Mouse (Mus musculus): ENCODE data around the gene Nudt9.

Nudt9 gene

DNA sequence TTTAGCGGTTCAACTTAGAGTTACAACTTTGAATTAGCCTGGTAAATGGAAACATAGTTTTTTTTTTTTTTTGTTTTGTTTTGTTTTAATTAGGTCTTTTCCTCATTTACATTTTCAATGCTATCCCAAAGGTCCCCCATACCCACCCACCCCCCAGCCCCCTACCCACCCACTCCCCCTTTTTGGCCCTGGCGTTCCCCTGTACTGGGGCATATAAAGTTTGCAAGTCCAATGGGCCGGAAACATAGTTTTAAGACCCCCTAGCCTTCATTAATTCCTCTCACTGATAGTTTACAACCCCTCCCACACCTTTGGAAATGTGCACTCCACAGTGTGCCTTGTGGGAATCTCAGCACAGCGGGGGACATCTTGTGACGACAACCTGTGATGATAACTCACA, 27.5 kb downstream of the Nudt9 start:
- intact Hi-C loops (cut with DNase I), result loop anchor here (5.0 kb wide), 1 partner anchor 76 kb away; no protein-coding TSS in a partner anchor

DNA sequence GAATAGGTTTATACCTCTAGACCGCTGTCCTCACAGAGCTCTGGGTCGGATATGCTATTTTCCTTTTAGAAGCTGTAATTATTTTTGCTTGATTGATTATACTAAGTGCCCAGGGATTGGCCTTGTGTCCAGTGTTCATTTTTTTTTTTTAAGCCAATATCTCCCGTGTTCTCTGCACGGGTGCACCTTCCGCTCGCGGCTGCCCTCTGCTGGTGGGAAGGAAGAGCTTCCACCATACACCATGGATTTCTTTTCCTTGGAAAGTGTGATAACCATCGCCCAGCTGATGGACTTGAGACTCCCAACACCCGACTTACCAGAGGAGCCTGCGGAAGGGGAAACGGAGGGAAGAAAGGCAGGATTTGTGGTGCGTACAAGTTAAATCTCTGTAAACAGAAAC, 28.3 kb downstream of the Nudt9 start:
- intact Hi-C loops (cut with DNase I), result loop anchor here (5.0 kb wide), 1 partner anchor 77 kb away; no protein-coding TSS in a partner anchor

DNA sequence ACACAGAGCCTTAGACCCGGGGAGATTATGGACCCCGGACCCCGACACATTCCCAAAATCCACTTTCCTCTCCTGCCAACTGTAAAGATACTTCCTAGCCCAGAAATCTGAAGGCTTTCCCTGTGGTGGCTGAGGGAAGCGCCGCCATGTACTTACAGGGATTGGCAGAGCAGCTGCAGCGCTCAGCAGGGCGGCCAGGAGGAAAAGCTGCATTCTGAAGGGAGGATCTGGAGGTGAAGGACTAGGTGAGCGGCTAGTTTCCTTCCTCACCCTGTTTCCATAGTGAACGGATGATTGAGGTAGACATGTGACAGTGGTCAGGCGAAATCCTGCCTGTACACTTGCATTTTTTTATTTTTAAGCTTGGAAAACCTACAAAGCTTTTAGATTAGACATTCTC, 30.3 kb downstream of the Nudt9 start:
- intact Hi-C loops (cut with DNase I), result no loop called here

DNA sequence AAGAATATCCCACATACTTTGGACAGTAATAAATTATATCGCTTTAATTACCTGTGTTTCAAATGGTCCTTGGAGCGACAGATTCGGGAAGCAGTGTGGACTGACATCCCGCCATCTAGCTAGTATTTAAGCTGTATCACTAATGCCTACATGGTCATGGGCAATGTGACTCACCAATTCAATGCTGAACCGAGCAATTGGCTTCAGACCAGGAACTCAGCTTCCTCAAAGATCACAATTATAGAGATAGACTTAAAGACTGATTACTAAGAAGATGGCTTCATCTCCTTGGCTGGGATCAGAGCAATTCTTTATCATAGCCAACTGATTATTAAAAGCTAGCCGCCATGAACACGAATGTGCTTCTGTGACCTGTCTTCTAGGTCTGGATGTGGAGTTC, 31.4 kb downstream of the Nudt9 start, which contains the start of gene Gm17660:
Gene Gm17660 (minus strand): TSS at position 101 of the 400 bp plus-strand sequence.
- intact Hi-C loops (cut with DNase I), result no loop called here

DNA sequence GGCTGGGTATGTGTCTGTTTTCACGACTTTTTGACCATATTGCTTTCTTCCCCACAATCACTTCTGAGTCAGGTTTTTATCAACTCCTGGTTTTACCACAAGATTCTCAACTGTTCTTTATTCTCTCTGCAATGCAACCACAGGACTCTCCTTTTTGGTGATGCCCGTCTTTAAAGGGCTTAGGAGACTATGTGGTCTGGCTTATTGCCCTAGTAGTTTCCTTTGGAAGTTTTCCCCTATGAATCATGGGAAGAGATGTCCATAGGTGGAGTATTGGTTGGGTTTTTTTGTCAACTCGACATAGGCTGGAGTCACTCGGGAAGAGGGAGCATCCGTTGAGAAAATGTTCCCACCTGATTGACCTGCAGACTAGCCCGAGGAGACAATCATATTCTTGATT, 34.6 kb downstream of the Nudt9 start:
- intact Hi-C loops (cut with DNase I), result no loop called here

DNA sequence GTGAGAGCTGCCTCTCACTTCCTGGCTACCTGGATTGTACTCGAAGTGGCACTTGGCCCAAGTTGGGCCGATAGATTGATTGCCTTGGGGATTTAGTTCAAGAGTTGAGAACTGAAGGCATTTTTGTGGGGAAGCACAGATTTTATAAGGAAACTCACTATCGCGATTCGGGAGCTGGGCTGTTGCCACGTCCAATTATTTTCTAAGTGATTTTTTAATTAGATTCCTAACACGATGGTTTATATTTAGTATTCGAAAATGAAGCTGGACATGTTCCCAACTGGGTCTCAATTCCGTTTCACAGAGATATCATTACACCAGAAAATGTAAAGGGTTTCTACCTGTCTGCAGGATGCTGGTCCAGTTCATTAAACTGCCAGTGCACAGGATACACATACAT, 39.3 kb downstream of the Nudt9 start:
- intact Hi-C loops (cut with DNase I), result no loop called here

DNA sequence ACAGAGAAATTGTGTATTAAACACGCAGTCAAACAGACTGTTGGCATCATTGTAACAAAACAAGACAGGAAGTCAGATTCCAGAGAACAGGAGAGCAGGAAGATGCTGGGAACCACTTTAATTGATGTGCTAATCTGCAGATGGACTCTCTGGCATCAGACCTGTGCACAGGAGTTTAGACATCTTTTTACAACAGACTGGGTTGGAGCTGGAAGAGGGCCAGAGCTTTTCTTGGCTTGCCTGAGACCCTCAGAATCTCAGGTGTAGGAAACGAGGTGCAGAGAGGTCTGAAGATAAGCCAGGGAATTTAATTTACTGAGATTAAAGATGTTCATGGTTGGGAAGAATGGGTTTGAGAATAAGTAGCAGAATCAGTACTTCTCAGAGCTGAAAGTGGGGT, 43.6 kb downstream of the Nudt9 start:
- intact Hi-C loops (cut with DNase I), result no loop called here

DNA sequence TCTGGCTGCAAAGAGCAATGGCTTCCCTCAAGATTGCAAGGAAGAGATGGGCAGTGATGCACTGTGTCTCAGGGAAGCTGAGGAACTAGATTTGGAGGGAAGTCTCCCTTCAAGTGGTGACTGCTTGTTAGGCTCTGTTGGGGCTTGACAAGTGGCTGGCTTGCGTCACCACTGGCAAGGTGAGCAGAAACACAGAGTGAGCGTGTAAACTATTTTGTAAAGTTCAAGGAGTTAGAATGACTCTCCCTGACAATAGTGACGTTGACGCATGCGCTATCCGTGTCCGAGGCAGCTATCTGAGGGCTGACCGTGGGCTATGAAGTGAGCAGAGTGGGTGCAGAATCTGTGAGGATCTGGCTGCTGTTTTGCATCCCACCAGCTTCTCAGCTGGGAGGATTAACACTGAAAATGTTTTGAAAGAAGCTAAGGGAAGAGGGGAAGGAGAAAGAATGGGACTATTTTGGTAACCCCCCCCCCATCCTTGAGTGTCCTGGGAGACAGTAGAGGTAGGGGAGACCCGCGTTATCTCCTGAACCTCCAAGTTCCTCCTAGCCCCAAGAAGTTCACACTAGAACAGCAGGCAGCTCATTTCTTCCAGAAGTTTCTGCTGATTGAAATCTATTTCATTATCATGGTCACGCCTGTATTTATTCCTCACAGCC, 49.4 kb downstream of the Nudt9 start:
- intact Hi-C loops (cut with DNase I), result no loop called here

DNA sequence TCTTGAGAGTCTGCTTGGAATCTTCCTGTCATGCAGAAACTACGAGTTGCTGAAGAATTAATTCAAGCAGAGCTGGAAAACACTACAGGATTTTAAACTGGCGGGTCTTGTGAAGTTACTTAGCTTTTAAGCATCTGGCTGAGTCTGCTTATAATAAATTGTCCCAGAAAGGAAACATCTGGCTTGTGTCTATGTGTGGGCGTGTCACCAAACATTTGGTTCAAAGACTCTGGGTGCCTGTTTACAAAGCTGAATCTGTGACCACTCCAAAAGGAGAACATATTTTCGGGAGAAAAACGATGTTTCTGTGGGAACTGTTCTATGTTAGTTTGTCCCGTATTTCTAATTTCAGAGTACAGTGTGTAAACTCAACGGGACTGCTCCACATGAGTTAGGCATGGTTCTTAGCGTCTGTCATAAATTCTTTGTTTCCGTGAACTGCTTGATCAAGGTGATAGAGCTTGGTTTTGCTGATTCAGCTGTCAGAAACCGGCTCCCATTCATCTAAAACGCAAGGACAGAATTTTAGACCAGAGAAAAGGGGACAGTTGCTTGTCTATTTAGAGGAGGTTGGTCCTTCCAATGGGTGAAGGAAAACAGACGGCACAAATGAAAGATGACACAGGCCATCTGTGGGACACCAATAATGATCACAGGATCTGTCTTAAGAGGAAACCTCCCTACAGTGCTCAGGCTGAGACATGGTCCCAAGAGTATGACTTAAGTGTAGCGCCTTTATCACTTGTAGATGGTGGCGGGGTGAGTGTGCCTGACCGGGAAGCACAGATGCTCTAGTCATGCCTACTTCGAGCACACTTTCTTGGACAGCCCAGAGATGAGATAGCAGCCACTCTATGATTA, 50.2 kb downstream of the Nudt9 start:
- intact Hi-C loops (cut with DNase I), result no loop called here

DNA sequence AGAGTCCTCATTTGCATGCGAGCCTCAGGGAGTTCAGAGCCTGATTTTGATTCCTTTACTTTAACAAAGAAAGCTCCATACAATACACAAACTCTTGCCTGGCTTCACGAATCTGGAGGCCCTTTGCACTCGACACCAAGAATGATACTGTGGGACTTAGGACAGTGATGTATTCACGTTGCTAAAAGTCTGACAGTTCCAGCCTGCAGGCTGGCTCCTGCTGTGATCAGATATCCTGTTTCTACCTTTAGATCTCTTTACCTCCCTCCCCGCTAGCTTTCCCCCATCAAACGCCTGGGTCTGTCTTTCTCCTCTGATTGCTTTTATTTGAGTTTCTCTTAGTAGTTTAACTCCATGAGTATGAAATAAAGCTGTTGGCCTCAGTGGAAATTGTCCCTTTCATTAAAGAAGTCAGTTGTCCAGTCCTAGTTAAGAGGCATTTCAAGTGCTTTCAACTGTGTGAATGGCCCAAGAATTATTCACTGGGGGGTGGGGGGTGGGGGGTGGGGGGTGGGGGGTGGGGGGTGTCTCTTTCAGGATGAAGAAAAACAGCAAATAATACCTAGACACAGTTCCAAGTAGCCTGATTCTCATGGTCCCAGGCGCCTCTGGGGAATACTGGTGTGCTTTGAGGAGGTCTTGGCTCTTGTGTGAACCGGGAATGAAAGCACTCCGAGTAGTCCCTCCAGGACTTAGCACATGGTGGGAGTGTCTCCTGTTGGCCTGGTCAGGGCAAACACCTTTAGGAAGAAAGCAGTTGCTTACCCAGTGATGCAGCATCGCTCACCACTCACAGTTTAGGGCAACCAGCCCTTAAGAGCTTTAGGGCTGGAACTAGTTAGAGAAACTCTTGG, 55.8 kb downstream of the Nudt9 start:
- intact Hi-C loops (cut with DNase I), result no loop called here

DNA sequence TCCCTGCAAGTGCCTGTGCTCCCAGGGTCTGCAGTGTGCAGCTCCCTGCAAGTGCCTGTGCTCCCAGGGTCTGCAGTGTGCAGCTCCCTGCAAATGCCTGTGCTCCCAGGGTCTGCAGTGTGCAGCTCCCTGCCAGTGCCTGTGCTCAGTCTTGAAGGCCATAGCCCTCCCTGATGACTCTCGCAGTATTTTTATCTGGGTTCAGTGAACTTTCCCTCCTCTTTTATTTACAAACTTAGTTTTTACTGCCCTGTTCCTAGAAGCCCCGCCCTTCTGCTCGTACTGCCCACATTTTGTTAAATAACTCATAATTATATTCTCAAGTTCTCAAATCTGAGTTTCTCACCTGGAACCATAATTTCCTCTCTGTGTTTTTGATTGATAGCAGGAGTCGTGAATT, 57.1 kb downstream of the Nudt9 start:
- intact Hi-C loops (cut with DNase I), result no loop called here

DNA sequence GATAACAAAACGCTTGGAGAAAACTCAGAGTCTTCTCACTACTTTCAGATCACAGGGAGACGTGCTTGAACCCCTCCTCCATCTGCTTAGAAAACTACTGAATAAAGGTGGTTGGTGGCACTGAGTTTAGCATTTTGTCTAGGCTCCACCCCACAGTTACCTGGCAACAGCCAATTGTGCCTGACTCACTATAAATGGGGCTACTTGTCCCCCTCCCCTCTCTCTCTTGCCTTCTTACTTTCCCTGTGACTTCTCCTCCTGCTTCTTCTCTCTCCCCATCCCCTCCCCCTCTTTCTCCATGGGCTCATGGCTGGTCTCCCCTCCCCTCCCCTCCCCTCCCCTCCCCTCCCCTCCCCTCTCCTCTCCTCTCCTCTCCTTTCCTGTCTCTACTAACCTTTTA, 58.0 kb downstream of the Nudt9 start:
- intact Hi-C loops (cut with DNase I), result no loop called here

DNA sequence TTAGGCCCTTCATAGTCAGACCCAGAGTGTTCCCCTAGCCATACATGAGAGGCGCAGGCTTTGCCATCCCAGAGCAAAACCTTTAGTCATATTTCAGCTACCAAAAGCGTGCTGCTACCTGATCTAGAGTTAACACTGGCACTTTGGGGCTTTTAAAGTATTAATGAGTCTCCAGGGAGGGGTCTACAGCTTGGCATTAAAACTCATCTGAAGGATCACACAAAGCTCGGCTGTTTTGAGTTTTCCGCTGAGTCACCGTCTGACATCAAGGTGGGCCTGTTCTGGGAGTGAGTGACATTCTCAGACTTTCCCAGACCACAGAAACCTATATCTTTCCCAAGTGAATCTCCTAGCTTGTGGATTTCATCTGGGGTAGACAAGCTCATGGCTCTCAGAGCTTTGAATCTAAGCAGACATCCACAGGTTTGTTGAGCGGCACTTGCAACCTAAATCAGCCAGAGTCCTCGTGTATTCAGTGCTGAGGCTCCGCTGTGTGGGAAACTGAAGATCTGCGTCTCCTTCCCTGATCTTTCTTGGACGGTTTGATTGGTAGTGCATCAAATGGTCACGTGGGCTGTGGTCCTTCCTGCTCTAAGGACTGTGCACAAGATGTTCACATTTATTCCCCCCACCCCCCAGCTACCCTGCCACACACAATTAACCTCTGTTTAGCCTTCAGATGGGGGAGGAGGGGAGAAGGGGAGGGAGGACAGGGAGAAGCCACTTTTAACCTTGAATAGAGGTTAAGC, 62.2 kb downstream of the Nudt9 start:
- intact Hi-C loops (cut with DNase I), result no loop called here

DNA sequence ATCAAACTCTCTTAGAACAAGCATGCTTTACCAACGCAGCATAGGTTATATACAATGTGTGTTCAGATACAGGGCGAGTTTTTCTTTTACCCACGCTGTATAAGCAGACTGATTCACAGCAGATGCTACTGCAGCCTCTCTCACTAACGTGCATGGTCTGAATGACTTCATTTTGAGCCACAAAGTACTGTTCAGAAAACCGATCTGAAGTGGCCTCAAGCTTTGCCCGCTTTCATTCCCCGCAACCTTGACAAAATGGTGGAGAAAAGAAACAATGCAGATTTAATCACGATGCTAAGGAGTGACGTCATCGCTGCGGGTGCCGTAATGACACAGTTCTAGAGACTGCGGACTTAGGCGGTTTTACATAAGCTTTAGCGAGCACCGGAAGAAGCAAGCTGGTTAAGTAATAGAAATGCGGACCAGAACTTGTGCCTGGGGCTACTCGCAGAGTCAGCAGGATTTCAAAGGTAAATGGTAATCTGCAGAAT, 62.8 kb downstream of the Nudt9 start:
- intact Hi-C loops (cut with DNase I), result no loop called here

DNA sequence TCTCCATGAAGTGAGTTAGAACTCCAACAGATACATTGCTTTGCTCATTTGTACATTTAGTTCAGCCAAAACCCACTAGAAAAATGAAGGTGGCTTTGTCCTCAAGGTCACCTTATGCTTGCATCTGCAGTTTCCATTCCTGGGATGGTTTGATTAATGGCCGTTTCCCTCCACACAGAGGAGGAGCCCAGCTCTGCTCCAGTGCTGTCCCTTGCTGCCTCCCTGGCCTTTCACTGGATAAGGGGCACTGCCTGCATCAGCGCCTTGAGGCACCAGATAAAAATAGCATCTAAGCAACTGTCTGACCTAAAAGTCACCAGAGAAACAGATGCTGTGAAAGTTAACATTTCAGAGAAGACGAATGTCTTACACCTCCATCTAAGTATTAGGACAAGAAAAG, 63.4 kb downstream of the Nudt9 start:
- intact Hi-C loops (cut with DNase I), result no loop called here

DNA sequence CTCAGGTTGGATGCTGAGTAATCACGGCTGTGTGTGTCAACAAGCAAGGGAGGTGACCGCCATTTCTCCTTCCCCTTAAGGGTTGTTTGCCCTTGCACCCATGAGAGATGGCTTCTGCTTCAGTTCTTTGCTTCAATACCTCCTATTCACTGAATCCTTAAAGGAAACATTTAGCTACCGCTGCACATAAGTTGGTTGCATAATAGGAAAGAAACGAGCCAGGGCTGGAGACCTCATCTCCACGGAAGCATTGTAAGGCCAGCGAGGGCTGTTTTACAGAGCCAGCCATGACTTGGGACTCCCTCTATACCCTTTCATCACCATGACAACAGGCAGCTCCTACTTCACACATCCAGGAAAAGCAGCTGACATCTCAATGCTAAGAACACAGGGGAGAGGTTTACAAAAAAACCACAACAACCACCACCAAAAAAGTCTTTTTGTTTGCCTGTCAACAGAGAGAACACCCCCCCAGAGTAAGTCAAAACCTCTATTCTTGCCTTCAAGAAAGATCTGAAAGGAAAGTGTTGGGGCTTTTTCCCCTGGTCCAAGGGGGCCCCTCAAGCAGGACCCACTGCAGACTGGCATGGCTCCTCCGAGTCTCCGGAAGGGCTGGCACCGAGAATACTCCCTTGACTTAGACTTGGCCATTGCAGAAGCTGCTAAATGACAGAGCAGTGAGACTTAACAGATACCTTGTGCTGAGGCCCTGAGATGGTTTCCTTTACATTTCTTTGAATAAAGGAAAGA, 64.2 kb downstream of the Nudt9 start:
- intact Hi-C loops (cut with DNase I), result no loop called here

DNA sequence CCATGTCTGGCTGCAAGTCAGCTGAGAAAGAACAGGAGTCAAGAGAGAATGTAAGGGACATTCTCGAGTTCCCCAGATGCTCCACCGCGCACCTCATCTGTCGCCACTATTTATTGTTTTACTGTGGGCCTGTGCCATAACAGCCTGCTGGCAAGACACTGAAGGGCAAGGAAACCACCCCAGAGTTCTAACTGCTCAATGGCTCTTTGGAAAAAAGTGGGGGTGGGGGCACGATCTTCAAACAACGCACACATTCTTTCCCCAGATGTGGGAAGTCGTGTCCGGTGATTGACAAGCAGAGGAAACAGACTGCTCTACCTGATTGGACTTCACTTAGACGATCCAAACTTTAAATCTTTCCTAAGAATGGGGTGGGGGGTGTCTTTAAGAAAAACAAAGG, 65.9 kb downstream of the Nudt9 start:
- intact Hi-C loops (cut with DNase I), result no loop called here

DNA sequence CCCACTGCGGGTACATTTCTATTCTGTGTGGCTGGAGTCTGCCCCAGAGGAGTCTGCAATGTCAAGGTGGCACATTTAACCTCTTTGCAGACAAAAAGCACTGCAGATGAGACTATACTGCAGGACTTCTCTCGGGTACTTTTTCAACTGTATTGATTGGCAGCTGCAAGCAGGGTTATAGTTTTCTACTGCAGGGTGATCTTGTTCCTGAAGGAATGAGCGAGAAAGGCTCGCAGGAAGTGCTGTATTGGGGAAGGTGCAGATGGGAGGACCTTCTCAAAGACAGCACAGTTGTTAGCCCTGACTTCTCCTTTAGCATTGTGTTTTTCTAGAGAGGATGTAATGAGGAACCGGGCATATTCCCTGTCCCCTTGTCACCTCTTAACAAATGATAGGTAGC, 66.4 kb downstream of the Nudt9 start:
- intact Hi-C loops (cut with DNase I), result no loop called here

DNA sequence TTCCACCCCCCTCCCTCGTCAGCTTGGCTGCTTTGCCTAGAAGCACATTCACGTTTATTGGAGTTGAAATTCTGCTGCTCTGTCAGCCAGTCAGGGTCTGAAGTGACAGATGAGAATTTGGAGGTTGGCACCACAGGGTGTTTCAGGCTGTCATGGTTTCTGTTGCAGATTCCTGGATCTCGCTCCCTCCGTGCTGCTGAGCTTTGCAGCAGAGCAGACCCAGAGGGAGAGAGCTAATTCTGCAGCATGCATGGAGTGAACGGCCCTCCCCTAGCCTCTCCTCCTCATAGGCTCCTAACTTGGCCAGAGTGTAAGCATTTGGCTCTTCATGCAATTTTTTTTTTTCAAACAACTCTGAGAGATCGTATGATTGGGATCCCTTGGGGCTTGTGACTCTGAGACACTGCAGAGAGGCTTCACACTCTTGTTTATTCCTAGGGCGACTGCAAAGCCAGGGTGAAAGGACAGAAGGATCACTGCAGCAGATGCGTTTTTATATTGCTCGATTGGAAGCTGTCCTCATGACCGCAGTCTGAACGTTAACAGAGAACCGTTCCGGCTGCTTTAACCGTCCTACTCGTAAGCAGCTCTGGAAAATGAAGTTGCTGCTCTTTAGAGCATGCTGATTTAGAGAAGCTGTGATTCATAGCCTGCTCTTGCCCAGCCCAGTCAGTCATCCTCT, 67.5 kb downstream of the Nudt9 start, which contains the start of gene Sparcl1:
Gene Sparcl1 (minus strand): TSS at position 243 of the 682 bp plus-strand sequence.
- intact Hi-C loops (cut with DNase I), result no loop called here

Measured in adrenal gland (tissue).